Mouse (Mus musculus) hindbrain, embryonic 11.5 days (tissue): ENCODE measurements around the gene 1500015O10Rik. TPM values are rescaled to one million over a fixed set of nuclear protein-coding genes. Genes with fewer than 3 reads are reported as not detected.

Experiments
- ATAC-seq: fragments of 200-750 bp; cut with Nextera tagmentation; 2 replicates; pipeline ENCODE4 v1.8.0; 2017; ENCODE audit warnings: mild to moderate bottlenecking, moderate TSS enrichment, moderate library complexity; ENCODE audit not compliant: low FRiP score
- DNase-seq: peaks from one replicate; pipeline ENCODE4 v3.0.0-alpha.2; 2015; ENCODE audit warnings: low spot score
- H3K27ac ChIP-seq: fragments of 300-500 bp; sonication (generic); 2 replicates; pipeline ENCODE4 v1.5.1; 2014; ENCODE audit warnings: mild to moderate bottlenecking, low read depth, low read length
- H3K27me3 ChIP-seq: fragments of 300-500 bp; sonication (generic); 2 replicates; pipeline ENCODE4 v1.6.1; 2014; ENCODE audit warnings: mild to moderate bottlenecking, low read length, moderate library complexity, mixed read lengths; ENCODE audit not compliant: control insufficient read depth, insufficient read depth
- H3K36me3 ChIP-seq: fragments of 300-500 bp; sonication (generic); 2 replicates; pipeline ENCODE4 v1.6.1; 2014; ENCODE audit warnings: mild to moderate bottlenecking, low read length, moderate library complexity, mixed read lengths; ENCODE audit not compliant: control insufficient read depth, insufficient read depth
- H3K4me1 ChIP-seq: fragments of 300-500 bp; sonication (generic); replicated peaks from 2 replicates; pipeline ENCODE4 v1.6.1; 2014; ENCODE audit warnings: low read length, mixed read lengths; ENCODE audit not compliant: control insufficient read depth, insufficient read depth
- H3K4me2 ChIP-seq: fragments of 300-500 bp; sonication (generic); replicated peaks from 2 replicates; pipeline ENCODE4 v1.6.1; 2014; ENCODE audit warnings: mild to moderate bottlenecking, low read depth, low read length
- H3K4me3 ChIP-seq: fragments of 300-500 bp; sonication (generic); 2 replicates; pipeline ENCODE4 v1.5.1; 2014; ENCODE audit warnings: low read depth, low read length
- H3K9ac ChIP-seq: fragments of 300-500 bp; sonication (generic); 2 replicates; pipeline ENCODE4 v1.6.1; 2014; ENCODE audit warnings: low read depth, low read length
- H3K9me3 ChIP-seq: fragments of 300-500 bp; sonication (generic); 2 replicates; pipeline ENCODE4 v1.6.1; 2016; ENCODE audit warnings: low read length; ENCODE audit not compliant: control insufficient read depth
- WGBS: fragments of 180-500 bp; shearing (Covaris S2); extraction: QIAGEN DNeasy Blood & Tissue Kit; methylation state at CpG from one replicate; pipeline ENCODE4 v1.1.7; 2014; 5-methylcytosine and 5-hydroxymethylcytosine counted together
- polyA plus RNA-seq: library from polyadenylated mRNA; unstranded; fragments of >200 nt; fragmentation: Nextera tagmentation; extraction: Ambion mirVana; gene quantifications from 2 replicates; pipeline ENCODE4 v1.2.1, GENCODE M21; 2014

Gene 1500015O10Rik
- polyA plus RNA-seq, 1 experiment from 2014 or later: 6.3 TPM

GRCm38 (mm10) chr1:43766328-43766727 is 35.9 kb downstream of the 1500015O10Rik start:
- DNase-seq (no peak), ATAC-seq (no peak)
- Histone ChIP-seq H3K9me3 (no peaks in the 10 kb centered on the region), H3K9ac (no peak overlapping the region), H3K27me3 (no peaks in the 10 kb centered on the region), H3K36me3 (no peaks in the 10 kb centered on the region), H3K4me3 (no peak overlapping the region), H3K4me1 (no peaks in the 10 kb centered on the region), H3K27ac (no peak overlapping the region), H3K4me2 (no peak overlapping the region)
- 87% methylated on average over 2 of the region's 2 CpGs for WGBS

- no peak for ATAC-seq
Observed at GRCm38 (mm10) chr1:43768385-43768990, 38.1 kb downstream of the 1500015O10Rik start.

GRCm38 (mm10) chr1:43769348-43769747 is 38.9 kb downstream of the 1500015O10Rik start:
- no peak for ATAC-seq
- DNase-seq: no peak
- H3K36me3 ChIP-seq: no peaks in the 10 kb centered on the region
- H3K4me1 ChIP-seq: no peaks in the 10 kb centered on the region
- H3K27me3 ChIP-seq: no peaks in the 10 kb centered on the region
- 81% methylated on average over 1 of the region's 1 CpGs for WGBS
- no peak overlapping the region for H3K4me2 ChIP-seq
- no peak overlapping the region for H3K9ac ChIP-seq
- no peaks in the 10 kb centered on the region for H3K9me3 ChIP-seq
- no peak overlapping the region for H3K27ac ChIP-seq
- H3K4me3 ChIP-seq: no peak overlapping the region

More at GRCm38 (mm10) chr1:43768385-43768990, 38.1 kb downstream of the 1500015O10Rik start:
- no peak overlapping the region for H3K4me3 ChIP-seq
- H3K9me3 ChIP-seq: no peaks in the 10 kb centered on the region
- H3K27me3 ChIP-seq: no peaks in the 10 kb centered on the region
- no peak overlapping the region for H3K4me2 ChIP-seq
- no peak for DNase-seq
- no peak overlapping the region for H3K27ac ChIP-seq
- no peak overlapping the region for H3K9ac ChIP-seq
- WGBS: 84% methylated on average over 4 of the region's 4 CpGs
- no peaks in the 10 kb centered on the region for H3K4me1 ChIP-seq
- H3K36me3 ChIP-seq: no peaks in the 10 kb centered on the region

GRCm38 (mm10) chr1:43770032-43770431 is 39.6 kb downstream of the 1500015O10Rik start:
- DNase-seq: no peak
- no peaks in the 10 kb centered on the region for H3K9me3 ChIP-seq
- no peaks in the 10 kb centered on the region for H3K4me1 ChIP-seq
- no peak for ATAC-seq
- no peak overlapping the region for H3K27ac ChIP-seq
- no peaks in the 10 kb centered on the region for H3K36me3 ChIP-seq
- WGBS: 92% methylated on average over 3 of the region's 3 CpGs
- H3K4me3 ChIP-seq: no peak overlapping the region
- no peak overlapping the region for H3K9ac ChIP-seq
- no peaks in the 10 kb centered on the region for H3K27me3 ChIP-seq
- H3K4me2 ChIP-seq: no peak overlapping the region

GRCm38 (mm10) chr1:43772694-43773093 is 42.3 kb downstream of the 1500015O10Rik start:
- 99% methylated on average over 3 of the region's 3 CpGs for WGBS
- Histone ChIP-seq H3K4me1 (no peaks in the 10 kb centered on the region), H3K4me3 (no peak overlapping the region), H3K27ac (no peak overlapping the region), H3K4me2 (no peak overlapping the region), H3K9me3 (no peaks in the 10 kb centered on the region), H3K9ac (no peak overlapping the region), H3K36me3 (no peaks in the 10 kb centered on the region), H3K27me3 (no peaks in the 10 kb centered on the region)
- ATAC-seq (no peak), DNase-seq (no peak)

- no peak overlapping the region for H3K27ac ChIP-seq
- no peaks in the 10 kb centered on the region for H3K9me3 ChIP-seq
- 90% methylated on average over 4 of the region's 4 CpGs for WGBS
- no peak overlapping the region for H3K4me3 ChIP-seq
- no peaks in the 10 kb centered on the region for H3K27me3 ChIP-seq
- ATAC-seq (no peak), DNase-seq (no peak)
- H3K4me1 ChIP-seq: no peaks in the 10 kb centered on the region
- H3K4me2 ChIP-seq: no peak overlapping the region
- no peak overlapping the region for H3K9ac ChIP-seq
- no peaks in the 10 kb centered on the region for H3K36me3 ChIP-seq
Observed at GRCm38 (mm10) chr1:43774126-43774525, 43.7 kb downstream of the 1500015O10Rik start.

GRCm38 (mm10) chr1:43776106-43776505 is 45.7 kb downstream of the 1500015O10Rik start:
- H3K36me3 ChIP-seq: no peaks in the 10 kb centered on the region

GRCm38 (mm10) chr1:43781195-43781594 is 50.8 kb downstream of the 1500015O10Rik start:
- Histone ChIP-seq H3K27me3 (no peaks in the 10 kb centered on the region), H3K9ac (no peak overlapping the region), H3K4me2 (no peak overlapping the region), H3K4me3 (no peak overlapping the region), H3K36me3 (no peaks in the 10 kb centered on the region), H3K27ac (no peak overlapping the region), H3K4me1 (no peaks in the 10 kb centered on the region), H3K9me3 (no peaks in the 10 kb centered on the region)
- no peak for DNase-seq
- ATAC-seq: no peak
- 81% methylated on average over 2 of the region's 2 CpGs for WGBS

More at GRCm38 (mm10) chr1:43776106-43776505, 45.7 kb downstream of the 1500015O10Rik start:
- ATAC-seq: no peak
- DNase-seq: no peak
- Histone ChIP-seq H3K9ac (no peak overlapping the region), H3K27ac (no peak overlapping the region), H3K4me3 (no peak overlapping the region), H3K27me3 (no peaks in the 10 kb centered on the region), H3K4me1 (no peaks in the 10 kb centered on the region), H3K4me2 (no peak overlapping the region), H3K9me3 (no peaks in the 10 kb centered on the region)
- WGBS: 95% methylated on average over 3 of the region's 3 CpGs

GRCm38 (mm10) chr1:43781672-43782071 is 51.3 kb downstream of the 1500015O10Rik start:
- H3K4me3 ChIP-seq: no peak overlapping the region
- no peak overlapping the region for H3K9ac ChIP-seq
- no peaks in the 10 kb centered on the region for H3K27me3 ChIP-seq
- WGBS: 90% methylated on average over 3 of the region's 3 CpGs
- H3K36me3 ChIP-seq: no peaks in the 10 kb centered on the region
- no peak for DNase-seq
- H3K4me1 ChIP-seq: no peaks in the 10 kb centered on the region
- no peak overlapping the region for H3K4me2 ChIP-seq
- no peaks in the 10 kb centered on the region for H3K9me3 ChIP-seq
- no peak overlapping the region for H3K27ac ChIP-seq
- no peak for ATAC-seq
